Mouse (Mus musculus): ENCODE measurements around the gene Nup210. TPM values are rescaled to one million over a fixed set of nuclear protein-coding genes. Genes with fewer than 3 reads are reported as not detected.

The Nup210 gene
- polyA plus RNA-seq, 1 experiment: 176 TPM

DNA sequence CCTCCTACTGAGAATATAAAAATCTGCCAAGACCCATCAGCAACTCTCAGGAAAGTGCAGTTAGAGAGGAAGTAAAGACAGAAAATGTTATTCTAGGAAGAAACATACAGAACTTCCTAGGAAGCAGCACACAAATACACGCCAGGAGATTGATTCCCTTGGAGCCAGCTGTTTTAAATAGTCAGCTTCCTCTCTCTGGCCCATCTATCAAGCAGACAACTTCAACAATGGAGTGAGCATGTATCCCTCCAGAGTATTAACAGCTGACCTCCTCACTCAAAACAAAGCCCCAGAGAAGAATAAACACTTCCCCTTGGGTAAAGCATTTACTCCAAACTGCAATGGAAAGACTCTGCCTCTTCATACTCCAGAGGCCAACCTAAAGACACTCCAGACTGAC, 1.5 kb downstream of the Nup210 start:
- H3K27me3 ChIP-seq (ENCODE audit: control insufficient read depth, insufficient read depth, low read length): no peaks in the 10 kb centered on the region
- 5% methylated on average over 1 of the region's 1 CpGs for WGBS
- DNase-seq (ENCODE audit: low read depth in 1 of 2, low spot score in 2 of 2): no peak
- peaks cover 24% of the 10 kb centered on the region for H3K4me1 ChIP-seq (ENCODE audit: control insufficient read depth, insufficient read depth, insufficient read length)
- H3K4me3 ChIP-seq (ENCODE audit: extremely low read depth, insufficient read depth, insufficient read length): peak overlapping the region; percentile 26
- peak overlapping the region; percentile 92 for H3K27ac ChIP-seq (ENCODE audit: insufficient read depth, low read length)
- H3K36me3 ChIP-seq (ENCODE audit: control insufficient read depth, insufficient read depth, low read length): no peaks in the 10 kb centered on the region
- TF ChIP-seq CTCF (IDR thresholded peaks at IDR 0.05; ENCODE audit: extremely low read depth, insufficient read depth, insufficient read length, insufficient replicate concordance) (no peak), POLR2A (IDR thresholded peaks at IDR 0.05; ENCODE audit: low read depth, low read length) (no peak)

DNA sequence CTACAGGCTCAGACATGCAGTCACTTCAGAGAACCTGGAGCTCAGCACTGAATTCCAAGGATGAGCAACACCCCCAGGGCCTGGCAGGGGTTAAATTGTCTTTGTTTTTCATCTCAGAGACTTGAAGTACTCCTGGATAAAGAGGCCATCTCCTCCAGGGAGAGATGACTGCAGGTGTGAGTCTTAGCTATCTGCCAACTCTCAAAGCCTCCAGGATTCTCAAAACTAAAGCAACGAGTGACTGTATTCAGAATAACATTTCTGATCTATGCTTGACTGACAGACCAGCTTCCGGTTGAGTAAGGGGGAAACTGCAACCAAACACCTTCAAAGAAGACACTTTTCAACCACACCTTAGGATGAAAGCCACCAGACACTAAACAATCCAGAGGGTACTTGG, 1.9 kb downstream of the Nup210 start:
- H3K27ac ChIP-seq (ENCODE audit: insufficient read depth, low read length): peak overlapping the region; percentile 92

DNA sequence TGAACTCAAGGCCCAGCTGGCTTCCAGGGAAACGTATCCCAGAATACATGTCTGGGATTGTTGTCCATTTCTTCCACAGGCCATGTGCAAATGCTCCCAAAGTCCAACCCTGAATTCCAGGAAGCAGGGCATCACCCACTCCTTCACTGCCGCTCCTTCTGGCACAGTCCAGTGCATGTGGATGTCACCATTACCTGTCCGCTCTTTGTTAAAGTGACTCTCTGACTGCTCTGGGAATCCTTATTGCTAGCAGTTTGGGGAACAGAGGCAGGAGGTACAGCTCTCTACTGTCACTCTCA, 4.7 kb downstream of the Nup210 start:
- no peak for DNase-seq (ENCODE audit: low read depth in 1 of 2, low spot score in 2 of 2)

More for the DNA sequence above, 1.9 kb downstream of the Nup210 start:
- no peaks in the 10 kb centered on the region for H3K36me3 ChIP-seq (ENCODE audit: control insufficient read depth, insufficient read depth, low read length)
- peak overlapping the region; percentile 26; the same call in 1 of the 2 replicates for H3K4me3 ChIP-seq (ENCODE audit: extremely low read depth, insufficient read depth, insufficient read length)
- no peak for DNase-seq (ENCODE audit: low read depth in 1 of 2, low spot score in 2 of 2)
- H3K27me3 ChIP-seq (ENCODE audit: control insufficient read depth, insufficient read depth, low read length): no peaks in the 10 kb centered on the region
- no peak; the same call in 1 of the 2 replicates for TF ChIP-seq POLR2A (IDR thresholded peaks at IDR 0.05; ENCODE audit: low read depth, low read length)
- WGBS: 8% methylated on average over 2 of the region's 2 CpGs
- H3K4me1 ChIP-seq (ENCODE audit: control insufficient read depth, insufficient read depth, insufficient read length): peaks cover 25% of the 10 kb centered on the region

DNA sequence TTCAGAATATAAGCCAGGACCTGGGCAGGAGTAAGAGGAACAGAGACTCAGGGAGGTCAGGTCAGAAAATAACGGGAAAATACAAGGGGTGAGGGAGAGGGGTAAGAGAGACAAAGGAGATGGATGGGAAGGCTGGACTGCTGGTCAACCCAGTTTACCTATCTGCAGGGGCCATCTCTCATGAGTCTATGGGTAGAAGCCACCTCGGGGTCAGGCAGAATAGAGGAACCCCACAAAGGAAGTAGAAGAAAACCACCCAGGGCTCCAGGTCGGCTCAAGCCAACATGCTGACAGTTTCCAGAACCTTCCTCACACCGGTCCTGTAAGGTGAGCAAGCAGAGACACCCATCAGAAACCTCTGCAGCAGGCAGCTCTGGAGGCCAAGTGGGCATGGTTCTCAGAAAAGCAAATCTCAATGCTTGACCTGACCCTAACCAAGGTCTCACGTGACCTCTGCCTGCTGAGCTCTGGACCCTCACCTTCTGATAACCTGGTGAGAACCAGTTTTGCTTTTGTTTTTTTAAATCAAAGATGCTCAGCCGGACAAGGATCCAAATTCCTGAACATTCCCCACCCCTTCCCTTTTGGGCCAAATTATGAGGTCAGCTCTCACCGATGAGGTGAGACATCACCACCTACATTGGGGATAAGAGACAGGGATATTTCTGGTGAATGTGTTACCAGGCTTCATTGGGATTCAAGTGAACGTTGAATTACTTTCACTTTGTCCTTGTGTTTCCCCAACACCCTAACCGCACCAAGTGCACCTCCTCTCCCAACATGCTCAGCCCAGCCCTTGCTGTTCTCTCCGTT, 5.3 kb downstream of the Nup210 start:
- no peaks in the 10 kb centered on the region for H3K27me3 ChIP-seq (ENCODE audit: control insufficient read depth, insufficient read depth, low read length)
- TF ChIP-seq POLR2A (IDR thresholded peaks at IDR 0.05; ENCODE audit: low read depth, low read length) (no peak), CTCF (IDR thresholded peaks at IDR 0.05; ENCODE audit: extremely low read depth, insufficient read depth, insufficient read length, insufficient replicate concordance) (no peak)
- DNase-seq (ENCODE audit: low read depth in 1 of 2, low spot score in 2 of 2): peak in 1 of 2 experiments; percentile 57
- H3K4me1 ChIP-seq (ENCODE audit: control insufficient read depth, insufficient read depth, insufficient read length): peaks cover 34% of the 10 kb centered on the region
- H3K27ac ChIP-seq (ENCODE audit: insufficient read depth, low read length): peak overlapping the region; percentile 86
- no peaks in the 10 kb centered on the region for H3K36me3 ChIP-seq (ENCODE audit: control insufficient read depth, insufficient read depth, low read length)
- 25% methylated on average over 10 of the region's 10 CpGs for WGBS
- H3K4me3 ChIP-seq (ENCODE audit: extremely low read depth, insufficient read depth, insufficient read length): peak overlapping the region; percentile 13; the same call in 1 of the 2 replicates

More for the DNA sequence above, 4.7 kb downstream of the Nup210 start:
- peak overlapping the region; percentile 86 for H3K27ac ChIP-seq (ENCODE audit: insufficient read depth, low read length)
- H3K27me3 ChIP-seq (ENCODE audit: control insufficient read depth, insufficient read depth, low read length): no peaks in the 10 kb centered on the region
- no peaks in the 10 kb centered on the region for H3K36me3 ChIP-seq (ENCODE audit: control insufficient read depth, insufficient read depth, low read length)
- peaks cover 34% of the 10 kb centered on the region for H3K4me1 ChIP-seq (ENCODE audit: control insufficient read depth, insufficient read depth, insufficient read length)
- TF ChIP-seq POLR2A (IDR thresholded peaks at IDR 0.05; ENCODE audit: low read depth, low read length) (no peak), CTCF (IDR thresholded peaks at IDR 0.05; ENCODE audit: extremely low read depth, insufficient read depth, insufficient read length, insufficient replicate concordance) (no peak)
- no peak overlapping the region for H3K4me3 ChIP-seq (ENCODE audit: extremely low read depth, insufficient read depth, insufficient read length)
- WGBS: 73% methylated on average over 3 of the region's 3 CpGs

DNA sequence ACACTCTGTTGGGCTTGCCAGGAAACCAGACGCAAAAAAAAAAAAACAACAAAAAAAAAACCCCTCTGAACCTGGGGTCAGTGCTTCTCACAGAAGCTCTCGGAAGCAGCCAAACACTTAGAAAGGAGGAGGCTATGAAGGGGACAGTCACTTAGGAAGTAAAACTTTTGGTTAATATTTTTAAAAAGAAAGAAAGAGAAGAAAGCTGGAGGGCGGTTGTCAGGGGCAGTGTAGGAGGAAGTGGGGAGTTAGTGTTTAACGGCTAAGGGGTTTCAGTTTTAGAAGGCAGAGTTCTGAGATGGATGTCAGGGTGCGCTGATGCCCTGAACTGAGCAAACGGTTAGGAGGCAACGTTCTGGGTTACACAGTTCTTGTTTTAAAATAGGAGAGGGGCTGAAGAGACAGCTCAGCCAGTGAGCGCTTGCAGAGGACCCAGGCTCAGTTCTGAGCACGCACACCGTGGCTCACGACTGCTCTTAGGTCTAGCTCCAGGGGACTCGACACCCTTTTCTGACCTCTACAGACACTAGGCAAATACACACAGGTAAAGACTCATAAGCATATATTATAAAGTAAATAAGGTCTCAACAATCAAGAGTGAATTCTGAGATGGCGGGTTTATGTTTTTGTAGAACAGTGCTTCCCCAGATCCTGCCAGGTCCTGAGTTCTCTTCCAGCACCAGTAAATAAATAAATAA, 6.2 kb downstream of the Nup210 start:
- H3K4me3 ChIP-seq (ENCODE audit: extremely low read depth, insufficient read depth, insufficient read length): peak overlapping the region; percentile 39; the same call in 1 of the 2 replicates
- TF ChIP-seq POLR2A (IDR thresholded peaks at IDR 0.05; ENCODE audit: low read depth, low read length): no peak; the same call in 1 of the 2 replicates
- no peak for TF ChIP-seq CTCF (IDR thresholded peaks at IDR 0.05; ENCODE audit: extremely low read depth, insufficient read depth, insufficient read length, insufficient replicate concordance)

DNA sequence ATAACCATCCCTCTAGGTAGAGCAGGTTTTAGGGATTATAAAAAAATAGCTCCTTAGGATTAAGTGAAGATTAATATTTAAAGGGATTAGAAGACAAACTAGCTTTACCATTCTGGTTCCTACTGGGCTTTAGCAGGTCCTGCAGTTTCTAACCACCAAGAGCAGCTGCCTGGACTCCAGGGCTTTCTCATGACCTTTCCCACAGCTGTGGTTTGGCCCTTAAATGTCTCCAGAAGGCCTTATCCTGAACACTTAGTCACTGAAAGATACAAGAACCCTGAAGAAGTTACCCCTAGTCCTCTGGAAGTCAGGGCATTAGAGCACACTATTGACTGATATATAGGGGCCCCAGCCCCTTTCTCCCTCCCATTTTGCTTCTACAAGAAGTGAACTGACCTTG, 7.1 kb downstream of the Nup210 start:
- DNase-seq (ENCODE audit: low read depth in 1 of 2, low spot score in 2 of 2): no peak
- Histone ChIP-seq H3K27ac (ENCODE audit: insufficient read depth, low read length) (peak overlapping the region; percentile 26), H3K36me3 (ENCODE audit: control insufficient read depth, insufficient read depth, low read length) (no peaks in the 10 kb centered on the region; the same call in 1 of the 2 replicates), H3K27me3 (ENCODE audit: control insufficient read depth, insufficient read depth, low read length) (no peaks in the 10 kb centered on the region), H3K4me3 (ENCODE audit: extremely low read depth, insufficient read depth, insufficient read length) (no peak overlapping the region), H3K4me1 (ENCODE audit: control insufficient read depth, insufficient read depth, insufficient read length) (peaks cover 41% of the 10 kb centered on the region)
- TF ChIP-seq CTCF (IDR thresholded peaks at IDR 0.05; ENCODE audit: extremely low read depth, insufficient read depth, insufficient read length, insufficient replicate concordance) (no peak), POLR2A (IDR thresholded peaks at IDR 0.05; ENCODE audit: low read depth, low read length) (no peak)

More for the DNA sequence above, 6.2 kb downstream of the Nup210 start:
- H3K36me3 ChIP-seq (ENCODE audit: control insufficient read depth, insufficient read depth, low read length): no peaks in the 10 kb centered on the region; the same call in 1 of the 2 replicates
- peaks cover 34% of the 10 kb centered on the region for H3K4me1 ChIP-seq (ENCODE audit: control insufficient read depth, insufficient read depth, insufficient read length)
- peak overlapping the region; percentile 86 for H3K27ac ChIP-seq (ENCODE audit: insufficient read depth, low read length)
- peak in 1 of 2 experiments; percentile 34 for DNase-seq (ENCODE audit: low read depth in 1 of 2, low spot score in 2 of 2)
- WGBS: 6% methylated on average over 13 of the region's 13 CpGs
- H3K27me3 ChIP-seq (ENCODE audit: control insufficient read depth, insufficient read depth, low read length): no peaks in the 10 kb centered on the region
